Mouse (Mus musculus) CH12F3 (cell line): Measurements from ENCODE around the gene B3gnt9.

Experiments used
- in situ Hi-C: fragments of 300-500 bp; cut with MboI; formaldehyde crosslinking; loops from 2 replicates; pipeline ENCODE4 v1.14.3; 2020; ENCODE audit warnings: low sequenced_read_pairs

The B3gnt9 gene

DNA sequence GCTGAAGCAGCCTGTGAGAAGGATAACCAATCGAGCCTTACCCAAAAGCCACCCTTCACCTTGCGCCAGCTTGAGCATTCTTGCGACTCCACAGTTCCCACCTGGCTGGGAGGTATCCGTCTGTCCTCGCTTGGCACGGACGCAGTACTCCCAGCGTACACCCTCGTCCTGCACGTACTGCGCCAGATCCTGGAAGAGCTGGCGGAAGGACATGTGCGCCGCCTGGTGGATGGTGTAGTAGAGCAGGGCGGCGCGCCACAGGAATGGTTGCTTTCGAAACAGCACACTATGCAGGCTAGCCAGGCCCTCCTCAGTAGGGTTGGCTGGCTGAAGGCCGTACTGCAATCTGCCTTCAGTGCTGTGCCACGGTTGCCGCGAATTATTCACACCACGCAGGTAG lies 28.1 kb upstream of the B3gnt9 start:
- in situ Hi-C loops, result no loop called here

- in situ Hi-C loops, result no loop called here
Observed at GRCm38 (mm10) chr8:105282239-105282638, 27.3 kb upstream of the B3gnt9 start.

DNA sequence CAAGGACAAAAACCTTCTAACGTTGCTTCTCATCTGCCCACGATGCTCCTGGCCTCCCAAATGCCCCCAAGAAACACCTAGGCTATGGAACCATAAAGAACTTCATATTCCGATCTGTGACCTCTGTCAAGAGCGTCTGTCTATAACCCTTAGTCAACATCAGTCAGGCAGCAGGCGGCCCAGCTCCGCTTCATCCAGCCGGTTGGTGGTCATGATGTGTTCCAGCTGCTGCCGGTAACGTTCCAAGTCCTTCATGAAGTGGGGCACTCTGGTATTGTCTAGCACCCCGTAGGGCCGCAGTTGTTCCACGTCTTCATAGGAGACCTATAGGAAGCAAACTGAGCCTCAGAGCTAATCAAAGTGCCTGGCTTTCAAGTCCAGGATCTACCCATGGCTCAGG lies 26.9 kb upstream of the B3gnt9 start:
- in situ Hi-C loops, result no loop called here

- in situ Hi-C loops, result no loop called here
Observed at GRCm38 (mm10) chr8:105280567-105280966, 25.6 kb upstream of the B3gnt9 start.

DNA sequence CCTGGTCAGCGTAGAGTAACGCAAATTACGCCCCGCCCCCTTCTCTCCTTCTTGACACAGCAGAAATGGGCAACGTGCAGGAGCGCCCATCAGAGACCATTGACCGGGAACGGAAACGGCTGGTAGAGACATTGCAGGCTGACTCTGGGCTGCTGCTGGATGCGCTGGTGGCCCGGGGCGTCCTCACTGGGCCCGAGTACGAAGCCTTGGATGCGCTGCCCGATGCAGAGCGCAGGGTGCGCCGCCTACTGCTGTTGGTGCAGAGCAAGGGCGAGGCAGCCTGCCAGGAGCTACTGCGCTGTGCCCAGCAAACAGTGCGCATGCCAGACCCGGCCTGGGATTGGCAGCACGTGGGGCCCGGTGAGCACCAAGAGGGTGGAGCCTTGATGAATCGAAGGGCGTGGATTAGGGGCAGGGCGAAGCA lies 24.0 kb upstream of the B3gnt9 start:
- in situ Hi-C loops, result no loop called here

DNA sequence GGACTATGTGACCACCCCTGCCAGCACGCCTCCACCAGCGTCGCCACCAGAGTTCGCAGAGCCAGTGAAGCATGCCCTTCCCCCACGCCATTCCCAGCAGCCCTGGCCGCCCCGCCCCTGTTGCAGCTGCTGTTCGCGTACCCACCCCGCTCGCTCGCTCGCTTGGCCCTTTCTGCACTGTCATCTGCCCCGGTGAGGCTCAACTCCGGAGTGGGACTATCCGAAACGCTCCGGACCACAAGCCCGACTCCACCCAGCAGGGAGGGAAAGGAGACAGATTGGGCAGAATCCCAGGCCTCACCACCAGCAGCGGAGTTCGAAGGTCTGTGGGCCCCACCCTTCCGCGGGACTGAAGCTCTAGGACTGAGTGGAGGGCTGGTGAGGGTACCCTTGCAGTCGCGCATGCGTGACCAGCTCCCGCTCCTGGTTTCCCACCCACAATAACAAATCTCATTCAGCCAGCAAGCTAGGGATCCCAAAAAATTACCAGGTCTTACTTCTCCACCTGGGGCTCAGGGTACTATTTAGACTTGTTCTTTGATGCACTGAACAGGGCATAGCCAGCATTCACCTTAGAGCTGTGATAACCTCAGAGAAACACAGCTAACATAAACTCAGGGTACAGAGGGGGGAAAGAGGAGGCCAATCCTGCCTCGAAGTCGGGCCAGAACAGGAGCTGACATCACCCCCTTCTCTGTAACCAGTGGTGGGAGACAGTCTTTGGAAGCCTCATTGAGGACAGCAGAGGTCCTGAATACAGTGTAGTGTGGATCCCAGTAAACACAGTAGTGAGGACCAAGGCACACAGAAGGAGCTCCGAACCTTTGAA lies 21.6 kb upstream of the B3gnt9 start:
- in situ Hi-C loops, result no loop called here

- in situ Hi-C loops, result no loop called here
Observed at GRCm38 (mm10) chr8:105275840-105276239, 20.9 kb upstream of the B3gnt9 start, which contains the start of gene Nol3. Nol3 (plus strand) TSS chr8:105276140.

DNA sequence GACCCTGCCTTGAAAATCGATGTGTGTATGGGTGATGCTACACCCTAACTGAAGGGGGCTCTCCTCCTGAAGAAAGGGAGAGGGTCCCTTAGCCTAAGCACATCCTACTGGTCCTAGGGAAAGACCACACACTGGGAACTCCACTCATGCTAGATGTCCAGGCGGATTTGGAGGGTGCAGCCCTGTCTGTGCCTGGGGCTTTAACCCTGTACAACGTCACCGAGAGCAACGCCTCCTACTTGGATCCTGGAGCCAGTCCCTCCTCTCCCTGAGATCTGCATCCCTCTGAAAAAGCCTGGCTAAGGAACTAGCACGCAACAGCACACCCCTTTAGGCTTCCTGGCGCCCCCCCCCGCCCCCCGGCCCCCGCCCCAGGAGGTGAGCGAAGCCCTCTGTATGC lies 20.4 kb upstream of the B3gnt9 start:
- in situ Hi-C loops, result no loop called here

- in situ Hi-C loops, result no loop called here
Observed at GRCm38 (mm10) chr8:105270916-105271186, 15.9 kb upstream of the B3gnt9 start.

- in situ Hi-C loops, result no loop called here
Observed at GRCm38 (mm10) chr8:105270101-105270915, 15.4 kb upstream of the B3gnt9 start.

DNA sequence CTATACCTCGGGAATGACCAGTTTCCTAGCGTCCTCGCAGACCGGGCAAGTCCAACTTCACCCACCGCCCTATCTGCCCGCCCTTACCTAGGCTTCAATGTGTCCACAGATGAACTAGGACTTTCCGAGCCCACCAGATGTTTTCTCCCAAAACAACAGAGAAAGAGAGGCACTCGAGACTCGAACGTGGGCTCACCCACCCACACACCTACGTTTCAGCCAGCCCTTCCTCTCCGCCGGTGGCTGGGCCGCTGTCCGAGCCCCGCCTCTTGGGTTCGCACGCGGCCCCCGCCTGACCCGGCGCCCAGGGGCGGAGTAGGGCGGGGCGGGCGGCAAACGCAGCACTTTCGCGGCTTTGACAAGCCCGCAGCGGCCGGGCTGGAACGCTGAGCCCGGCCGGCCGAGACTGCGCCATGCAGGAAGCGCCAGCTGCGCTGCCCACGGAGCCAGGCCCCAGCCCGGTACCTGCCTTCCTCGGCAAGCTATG lies 14.6 kb upstream of the B3gnt9 start, which contains the start of gene Hsf4:
Gene Hsf4, plus strand, starts transcription at position 341 of the 487 bp plus-strand sequence.
- in situ Hi-C loops, result no loop called here

- in situ Hi-C loops, result no loop called here
Observed at GRCm38 (mm10) chr8:105269075-105269458, 14.1 kb upstream of the B3gnt9 start.

DNA sequence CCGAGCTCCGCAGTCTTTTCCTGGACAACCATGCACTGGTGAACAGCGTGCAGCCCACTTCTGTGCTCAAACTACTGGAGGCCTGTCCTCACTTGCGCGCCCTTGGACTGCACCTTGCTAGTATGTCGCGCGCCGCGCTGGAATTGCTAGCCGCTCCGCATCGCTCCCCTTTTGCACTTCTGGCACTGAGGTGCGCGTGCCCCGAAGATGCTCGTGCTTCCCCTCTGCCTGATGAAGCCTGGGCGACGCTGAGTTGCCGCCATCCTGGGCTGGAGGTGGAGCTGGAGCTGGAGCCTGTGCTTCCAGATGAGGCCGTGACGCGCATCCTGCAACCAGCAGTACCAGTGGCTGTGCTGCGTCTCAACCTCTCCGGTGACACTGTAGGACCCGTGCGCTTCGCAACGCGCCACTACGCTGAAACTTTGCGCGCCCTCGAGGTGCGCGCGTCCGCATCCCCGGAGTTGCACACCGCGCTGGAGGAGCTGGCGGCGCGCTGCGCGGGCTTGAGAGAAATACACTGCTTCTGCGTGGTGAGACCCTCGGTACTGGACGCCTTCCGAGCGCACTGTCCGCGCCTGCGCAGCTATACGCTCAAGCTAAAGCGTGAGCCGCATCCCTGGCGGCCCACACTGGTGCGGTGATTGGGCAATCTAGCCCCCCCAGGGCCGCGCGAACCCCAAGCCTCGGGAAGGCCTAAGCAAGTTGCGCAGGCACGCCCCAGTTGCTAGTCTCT lies 13.6 kb upstream of the B3gnt9 start:
- in situ Hi-C loops, result no loop called here

DNA sequence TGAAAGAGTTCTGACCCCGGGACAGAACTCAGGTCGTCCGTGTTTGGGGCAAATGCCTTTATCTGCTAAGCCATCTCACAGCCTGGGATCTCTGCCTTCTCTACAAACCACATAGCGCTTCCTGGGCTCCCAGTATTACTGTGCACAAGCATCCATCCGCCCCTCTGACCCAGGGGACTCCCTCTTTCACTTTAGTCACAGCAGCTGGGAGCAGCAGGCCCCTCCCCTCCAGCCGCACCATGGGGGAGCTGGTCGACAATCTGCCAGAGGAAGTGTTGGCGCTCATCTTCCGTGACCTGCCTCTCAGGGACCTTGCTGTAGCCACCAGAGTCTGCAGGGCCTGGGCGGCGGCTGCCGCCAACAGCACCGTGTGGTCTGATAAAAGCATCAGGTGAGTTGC lies 11.8 kb upstream of the B3gnt9 start:
- in situ Hi-C loops, result no loop called here

DNA sequence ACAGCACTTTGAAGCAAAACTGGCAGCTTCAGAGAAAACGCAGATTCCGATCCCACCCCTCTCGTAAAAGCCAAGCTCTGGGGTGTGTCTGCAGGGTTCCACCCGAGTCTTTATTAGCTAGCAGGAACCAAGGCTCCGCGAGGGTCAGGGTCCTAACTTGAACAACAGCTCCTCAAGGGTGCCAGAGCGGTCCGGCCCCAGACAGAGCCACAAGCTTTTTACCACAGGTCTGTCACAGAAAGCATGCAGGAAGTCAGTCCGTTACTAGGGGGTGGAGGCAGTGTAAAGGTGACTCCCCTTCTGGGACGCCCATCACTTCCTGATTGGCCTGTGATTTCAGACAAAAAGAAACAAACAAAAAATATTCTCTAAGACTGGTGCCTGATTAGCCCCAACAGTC lies 10.2 kb upstream of the B3gnt9 start:
- in situ Hi-C loops, result no loop called here

- in situ Hi-C loops, result no loop called here
Observed at GRCm38 (mm10) chr8:105264024-105264982, 9.3 kb upstream of the B3gnt9 start, which contains the start of the genes Tradd and Fbxl8. Tradd (minus strand) TSS chr8:105264609. Fbxl8 (plus strand) TSS chr8:105264648.

- in situ Hi-C loops, result no loop called here
Observed at GRCm38 (mm10) chr8:105263244-105263912, 8.4 kb upstream of the B3gnt9 start.

DNA sequence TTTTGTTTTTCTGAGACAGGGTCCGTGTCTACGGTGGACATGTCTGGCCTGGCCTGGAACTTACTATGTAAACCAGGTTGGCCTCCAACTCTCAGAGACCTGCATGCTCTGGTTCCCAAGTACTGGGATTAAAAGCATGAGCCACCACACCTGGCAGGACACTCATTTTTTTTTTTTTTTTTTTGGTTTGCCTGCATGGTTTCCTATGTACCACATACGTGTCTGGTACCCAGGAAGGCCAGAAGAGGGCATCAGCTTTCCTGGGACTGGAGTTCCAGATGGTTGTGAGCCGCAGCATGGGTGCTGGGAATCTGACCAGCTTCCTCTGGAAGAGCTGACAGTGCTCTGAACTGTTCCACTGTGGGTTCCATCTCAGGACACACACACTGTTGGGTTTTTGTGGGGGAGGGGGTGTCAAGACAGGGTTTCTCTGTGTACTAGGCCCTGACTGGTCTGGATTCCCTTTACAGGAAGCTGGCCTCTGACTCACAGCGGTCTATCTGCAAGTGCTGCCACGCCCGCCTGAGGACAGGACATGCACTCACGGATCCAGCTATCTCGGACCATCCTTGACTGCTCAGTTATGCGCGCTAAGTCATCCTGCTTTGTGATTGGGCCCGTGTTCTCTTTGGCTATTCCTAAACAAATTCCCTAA lies 6.5 kb upstream of the B3gnt9 start:
- in situ Hi-C loops, result no loop called here
